Mouse (Mus musculus): ENCODE data around the gene Golga2. TPM values are rescaled to one million over a fixed set of nuclear protein-coding genes. Genes with fewer than 3 reads are reported as not detected.

Gene Golga2
- polyA plus RNA-seq, 2 experiments = 7.6 to 13.0 TPM

- H3K27ac ChIP-seq = no peak overlapping the region
- no peak overlapping the region for H3K4me3 ChIP-seq (ENCODE audit: insufficient read depth in 1 of 2, low read depth in 2 of 2, low read length in 2 of 2)
- TF ChIP-seq EP300 (IDR thresholded peaks at IDR 0.05; ENCODE audit: low read depth) (no peak), CTCF (IDR thresholded peaks at IDR 0.05; ENCODE audit: low read depth) (no peak)
- H3K9me3 ChIP-seq (ENCODE audit: control insufficient read depth, low read length) = no peaks in the 10 kb centered on the region
- 64% methylated on average over 20 of the region's 20 CpGs for WGBS (ENCODE audit: insufficient replicate concordance)
- no peak for DNase-seq (ENCODE audit: low read depth in 3 of 3, low spot score in 3 of 3)
- no peak overlapping the region for H3K4me2 ChIP-seq (ENCODE audit: low read depth)
- no peak for ATAC-seq (ENCODE audit: insufficient read depth)
- H3K4me1 ChIP-seq (replicated peaks; ENCODE audit: control insufficient read depth in 2 of 2, insufficient read depth in 2 of 2, low read length in 1 of 2) = peaks cover 0 to under 1% of the 10 kb centered on the region in 2 experiments; a peak in 2 of 4 replicates
- H3K27me3 ChIP-seq (ENCODE audit: control insufficient read depth, insufficient read depth, low read length) = peaks cover 27% of the 10 kb centered on the region
- H3K36me3 ChIP-seq (replicated peaks; ENCODE audit: control insufficient read depth, insufficient read depth, low read depth) = no peaks in the 10 kb centered on the region
- no peak overlapping the region for H3K9ac ChIP-seq (replicated peaks)
Measured at GRCm38 (mm10) chr2:32316887-32317656, 29.9 kb downstream of the Golga2 start.

GRCm38 (mm10) chr2:32317791-32318417 lies 30.7 kb downstream of the Golga2 start:
- no peak overlapping the region for H3K9ac ChIP-seq (replicated peaks)
- no peaks in the 10 kb centered on the region for H3K4me1 ChIP-seq (replicated peaks; ENCODE audit: control insufficient read depth in 2 of 2, insufficient read depth in 2 of 2, low read length in 1 of 2)
- 11% methylated on average over 19 of the region's 19 CpGs for WGBS (ENCODE audit: insufficient replicate concordance)
- peaks cover 22% of the 10 kb centered on the region for H3K27me3 ChIP-seq (ENCODE audit: control insufficient read depth, insufficient read depth, low read length)
- H3K4me2 ChIP-seq (ENCODE audit: low read depth) = peak overlapping the region; percentile 31; the same call in 1 of the 2 replicates
- no peaks in the 10 kb centered on the region for H3K9me3 ChIP-seq (ENCODE audit: control insufficient read depth, low read length)
- H3K36me3 ChIP-seq (replicated peaks; ENCODE audit: control insufficient read depth, insufficient read depth, low read depth) = no peaks in the 10 kb centered on the region
- ATAC-seq (ENCODE audit: insufficient read depth) (no peak), DNase-seq (ENCODE audit: low read depth in 3 of 3, low spot score in 3 of 3) (no peak)
- TF ChIP-seq EP300 (IDR thresholded peaks at IDR 0.05; ENCODE audit: low read depth) (no peak), CTCF (IDR thresholded peaks at IDR 0.05; ENCODE audit: low read depth) (no peak)
- H3K4me3 ChIP-seq (ENCODE audit: insufficient read depth in 1 of 2, low read depth in 2 of 2, low read length in 2 of 2) = peak overlapping the region in 1 of 2 experiments; percentile 37; a peak in 1 of 4 replicates
- no peak overlapping the region for H3K27ac ChIP-seq

- no peak for DNase-seq (ENCODE audit: low read depth in 3 of 3, low spot score in 3 of 3)
- Histone ChIP-seq H3K4me2 (ENCODE audit: low read depth) (no peak overlapping the region; the same call in 1 of the 2 replicates), H3K36me3 (replicated peaks; ENCODE audit: control insufficient read depth, insufficient read depth, low read depth) (no peaks in the 10 kb centered on the region), H3K27ac (no peak overlapping the region), H3K9me3 (ENCODE audit: control insufficient read depth, low read length) (no peaks in the 10 kb centered on the region), H3K4me3 (ENCODE audit: insufficient read depth in 1 of 2, low read depth in 2 of 2, low read length in 2 of 2) (no peak overlapping the region), H3K9ac (replicated peaks) (no peak overlapping the region), H3K4me1 (replicated peaks; ENCODE audit: control insufficient read depth in 2 of 2, insufficient read depth in 2 of 2, low read length in 1 of 2) (no peaks in the 10 kb centered on the region), H3K27me3 (ENCODE audit: control insufficient read depth, insufficient read depth, low read length) (peaks cover 17% of the 10 kb centered on the region)
- ATAC-seq (ENCODE audit: insufficient read depth) = no peak
- WGBS (ENCODE audit: insufficient replicate concordance) = 64% methylated on average over 14 of the region's 14 CpGs
- TF ChIP-seq CTCF (IDR thresholded peaks at IDR 0.05; ENCODE audit: low read depth) (no peak), EP300 (IDR thresholded peaks at IDR 0.05; ENCODE audit: low read depth) (no peak)
Measured at GRCm38 (mm10) chr2:32318709-32319585, 31.8 kb downstream of the Golga2 start.

- H3K4me1 ChIP-seq (replicated peaks; ENCODE audit: control insufficient read depth in 2 of 2, insufficient read depth in 2 of 2, low read length in 1 of 2) = no peaks in the 10 kb centered on the region
- DNase-seq (ENCODE audit: low read depth in 3 of 3, low spot score in 3 of 3) (no peak), ATAC-seq (ENCODE audit: insufficient read depth) (no peak)
- WGBS (ENCODE audit: insufficient replicate concordance) = 38% methylated on average over 9 of the region's 9 CpGs
- H3K4me3 ChIP-seq (ENCODE audit: insufficient read depth in 1 of 2, low read depth in 2 of 2, low read length in 2 of 2) = no peak overlapping the region
- no peak overlapping the region for H3K9ac ChIP-seq (replicated peaks)
- no peaks in the 10 kb centered on the region for H3K9me3 ChIP-seq (ENCODE audit: control insufficient read depth, low read length)
- H3K36me3 ChIP-seq (replicated peaks; ENCODE audit: control insufficient read depth, insufficient read depth, low read depth) = no peaks in the 10 kb centered on the region
- TF ChIP-seq EP300 (IDR thresholded peaks at IDR 0.05; ENCODE audit: low read depth) (no peak), CTCF (IDR thresholded peaks at IDR 0.05; ENCODE audit: low read depth) (no peak)
- no peak overlapping the region for H3K4me2 ChIP-seq (ENCODE audit: low read depth)
- no peak overlapping the region for H3K27ac ChIP-seq
- peaks cover 17% of the 10 kb centered on the region for H3K27me3 ChIP-seq (ENCODE audit: control insufficient read depth, insufficient read depth, low read length)
Measured at GRCm38 (mm10) chr2:32319586-32320580, 32.7 kb downstream of the Golga2 start.

Data from liver, embryonic 14.5 days (tissue).